Mouse (Mus musculus) liver, postnatal 0 days (tissue): ENCODE results near the gene Fam169a. TPM values are rescaled to one million over a fixed set of nuclear protein-coding genes. Genes with fewer than 3 reads are reported as not detected.
"Not testable (repeated sequence)": the region's sequence is repeated elsewhere in the genome, so short reads cannot be mapped to it uniquely, and the experiment has no call there.

Experiments
- ATAC-seq: fragments of 200-750 bp; cut with Nextera tagmentation; 2 replicates; pipeline ENCODE4 v1.8.0; 2017; ENCODE audit warnings: mild to moderate bottlenecking, moderate library complexity
- DNase-seq: peaks from one replicate; pipeline ENCODE4 v3.0.0-alpha.2; 2016
- H3K27ac ChIP-seq: fragments of 300-500 bp; sonication (generic); 2 replicates; pipeline ENCODE4 v1.5.1; 2014; ENCODE audit warnings: antibody characterized with exemption, moderate library complexity, mild to moderate bottlenecking, low read depth
- H3K27me3 ChIP-seq: fragments of 300-500 bp; sonication (generic); 2 replicates; pipeline ENCODE4 v1.6.1; 2014; ENCODE audit warnings: low read length, control low read depth, mixed read lengths; ENCODE audit not compliant: insufficient read depth
- H3K36me3 ChIP-seq: fragments of 300-500 bp; sonication (generic); replicated peaks from 2 replicates; pipeline ENCODE4 v1.6.1; 2014; ENCODE audit warnings: mild to moderate bottlenecking, control low read depth, low read length, moderate library complexity, mixed read lengths; ENCODE audit not compliant: insufficient read depth
- H3K4me1 ChIP-seq: fragments of 300-500 bp; sonication (generic); 2 replicates; pipeline ENCODE4 v1.6.1; 2014; ENCODE audit warnings: antibody characterized with exemption, mild to moderate bottlenecking, control low read depth; ENCODE audit not compliant: insufficient read depth
- H3K4me2 ChIP-seq: fragments of 300-500 bp; sonication (generic); 2 replicates; pipeline ENCODE4 v1.6.1; 2014; ENCODE audit warnings: low read depth, mild to moderate bottlenecking, low read length, moderate library complexity, mixed read lengths
- H3K4me3 ChIP-seq: fragments of 300-500 bp; sonication (generic); 2 replicates; pipeline ENCODE4 v1.5.1; 2014; ENCODE audit warnings: low read depth, low read length
- H3K9ac ChIP-seq: fragments of 300-500 bp; sonication (generic); replicated peaks from 2 replicates; pipeline ENCODE4 v1.6.1; 2014; ENCODE audit warnings: mild to moderate bottlenecking, moderate library complexity
- H3K9me3 ChIP-seq: fragments of 300-500 bp; sonication (generic); 2 replicates; pipeline ENCODE4 v1.6.1; 2016; ENCODE audit warnings: mild to moderate bottlenecking, control low read depth, low read length, mixed read lengths
- CTCF ChIP-seq: sonication (generic); IDR thresholded peaks from 2 replicates; pipeline ENCODE4 v1.5.1; 2016; ENCODE audit warnings: antibody characterized with exemption, low read depth
- EP300 ChIP-seq: IDR thresholded peaks from 2 replicates; pipeline ENCODE4 v1.6.1; 2016; ENCODE audit warnings: antibody characterized with exemption, low read depth, mild to moderate bottlenecking
- WGBS: fragments of 180-500 bp; shearing (Covaris S2); extraction: QIAGEN DNeasy Blood & Tissue Kit; methylation state at CpG from one replicate; pipeline ENCODE4 v1.1.7; 2014; ENCODE audit not compliant: insufficient replicate concordance; 5-methylcytosine and 5-hydroxymethylcytosine counted together
- polyA plus RNA-seq: library from polyadenylated mRNA; unstranded; fragments of >200 nt; fragmentation: Nextera tagmentation; extraction: Ambion mirVana; gene quantifications from 2 replicates; pipeline ENCODE4 v1.2.1, GENCODE M21; 2015

Gene Fam169a
- polyA plus RNA-seq, 1 experiment from 2014 or later, result 0.27 TPM

DNA sequence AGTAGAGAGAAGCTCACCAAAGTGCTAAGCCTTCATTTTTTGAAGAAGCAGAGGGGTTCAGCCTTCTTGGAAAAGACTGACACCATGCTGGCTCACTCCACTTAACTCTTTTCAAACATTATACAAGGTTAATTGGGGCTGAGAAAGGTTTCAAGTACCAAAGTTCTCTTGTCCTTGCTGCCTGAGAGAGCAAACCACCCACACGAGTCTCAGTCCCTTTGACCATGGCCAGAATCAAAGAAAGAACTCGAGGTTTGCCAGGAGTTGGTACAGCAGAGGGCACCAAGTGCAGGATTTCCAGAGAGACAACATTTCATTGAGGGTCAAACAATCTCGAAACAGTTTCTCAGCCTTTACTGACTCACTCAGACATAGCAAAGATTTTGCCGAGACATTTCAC is 42.0 kb downstream of the Fam169a start:
- H3K27me3 ChIP-seq, result no peaks in the 10 kb centered on the region
- H3K9ac ChIP-seq, result no peak overlapping the region
- H3K36me3 ChIP-seq, result no peaks in the 10 kb centered on the region
- WGBS, result 75% methylated on average over 4 of the region's 4 CpGs
- H3K4me3 ChIP-seq, result no peak overlapping the region
- no peak overlapping the region for H3K4me2 ChIP-seq
- no peak for TF ChIP-seq EP300
- TF ChIP-seq CTCF, result no peak
- ATAC-seq (no peak), DNase-seq (no peak)
- no peaks in the 10 kb centered on the region for H3K9me3 ChIP-seq
- no peaks in the 10 kb centered on the region for H3K4me1 ChIP-seq
- no peak overlapping the region for H3K27ac ChIP-seq

DNA sequence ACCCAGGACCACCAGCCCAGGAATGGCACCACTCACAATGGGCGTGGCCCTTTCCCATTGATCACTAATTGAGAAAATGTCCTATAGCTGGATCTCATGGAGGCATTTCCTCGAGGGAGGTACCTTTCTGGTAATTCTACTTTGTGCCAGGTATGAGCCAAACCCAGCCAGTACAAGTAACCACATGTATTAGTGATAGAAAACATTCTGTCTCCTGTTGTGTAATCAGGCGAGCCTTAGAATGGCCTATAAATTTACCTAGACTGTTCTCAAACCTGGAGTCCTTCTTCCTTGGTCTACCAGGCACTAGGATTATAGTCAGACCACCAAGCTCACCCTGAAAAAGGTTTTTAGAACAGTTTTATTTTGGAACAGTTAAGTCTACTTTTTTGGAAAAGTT is 54.3 kb downstream of the Fam169a start:
- TF ChIP-seq EP300 (no peak), CTCF (no peak)
- no peaks in the 10 kb centered on the region for H3K27me3 ChIP-seq
- WGBS, result 72% methylated on average over 3 of the region's 3 CpGs

GRCm38 (mm10) chr13:97129654-97130053 is 62.6 kb downstream of the Fam169a start:
- peaks cover 20% of the 10 kb centered on the region for H3K36me3 ChIP-seq
- not testable (repeated sequence) for H3K27me3 ChIP-seq, DNase-seq, ATAC-seq, H3K4me1 ChIP-seq, H3K4me3 ChIP-seq, H3K9ac ChIP-seq, H3K27ac ChIP-seq, H3K9me3 ChIP-seq, H3K4me2 ChIP-seq
- 78% methylated on average over 2 of the region's 4 CpGs for WGBS

More for the DNA sequence above, 54.3 kb downstream of the Fam169a start:
- Histone ChIP-seq H3K9me3 (no peaks in the 10 kb centered on the region), H3K4me1 (no peaks in the 10 kb centered on the region), H3K4me2 (no peak overlapping the region), H3K36me3 (no peaks in the 10 kb centered on the region), H3K9ac (no peak overlapping the region), H3K27ac (no peak overlapping the region), H3K4me3 (no peak overlapping the region)
- DNase-seq (no peak), ATAC-seq (no peak)

GRCm38 (mm10) chr13:97130413-97130812 is 63.3 kb downstream of the Fam169a start:
- not testable (repeated sequence) for H3K27ac ChIP-seq
- no CpG with 5 or more reads among the region's 2 CpGs for WGBS

DNA sequence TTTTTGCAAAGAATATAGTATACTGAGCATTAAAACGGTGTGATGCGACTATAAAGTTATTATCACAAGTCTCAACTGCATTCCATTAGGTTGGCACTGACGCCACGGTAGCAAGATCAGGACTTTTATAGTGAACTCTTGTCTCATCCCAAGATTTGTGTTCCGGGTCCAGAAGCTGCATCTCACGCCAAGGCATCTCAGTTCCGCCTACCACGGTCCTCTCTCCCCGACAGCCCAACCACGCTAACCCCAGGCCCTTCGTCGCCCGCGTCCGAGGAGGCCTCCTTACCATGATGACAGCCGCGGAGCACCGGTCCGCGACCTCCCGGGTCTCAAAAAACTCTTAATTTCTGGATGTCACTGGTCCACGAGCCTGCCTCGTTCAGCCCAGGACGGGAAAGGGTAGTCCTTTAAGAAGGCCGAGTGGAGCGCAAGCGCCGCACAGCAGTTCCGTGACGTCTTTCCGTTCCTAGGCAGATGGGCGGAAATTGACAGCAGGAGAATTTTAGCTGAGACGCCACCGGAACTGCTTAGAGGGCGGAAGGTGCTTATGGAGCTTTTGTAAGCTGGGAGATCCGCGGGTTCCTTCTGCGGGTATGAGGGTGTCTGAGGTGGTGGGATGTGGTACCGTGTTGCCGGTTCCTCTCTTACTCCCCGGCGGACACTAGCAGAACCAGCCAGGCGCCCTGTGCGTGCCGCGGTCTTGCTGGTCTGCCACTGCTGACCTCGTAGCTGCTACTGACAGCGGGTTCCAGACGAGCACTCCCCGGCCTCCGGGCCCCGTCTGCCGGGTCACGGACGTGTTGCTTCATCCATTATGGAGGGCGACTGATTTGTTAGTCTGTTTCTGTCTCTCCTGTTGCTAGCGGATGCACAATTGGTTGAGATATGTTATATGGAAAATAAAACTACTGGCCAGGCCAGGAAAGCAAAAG is 70.6 kb downstream of the Fam169a start, which contains the start of the genes Gfm2 and Nsa2:
Gene Gfm2 (plus strand): TSS at position 472 of the 935 bp plus-strand sequence.
Gene Nsa2 (minus strand): TSS at position 472 of the 935 bp plus-strand sequence.
- Histone ChIP-seq H3K27ac (peak within 1 kb of the TSS; percentile 96), H3K9me3 (no peaks in the 10 kb centered on the region), H3K4me3 (peak within 1 kb of the TSS; percentile 96), H3K27me3 (no peaks in the 10 kb centered on the region), H3K4me1 (peaks cover 6% of the 10 kb centered on the region), H3K9ac (peak within 1 kb of the TSS; percentile 95), H3K36me3 (peaks cover 15% of the 10 kb centered on the region), H3K4me2 (peak within 1 kb of the TSS; percentile 72)
- ATAC-seq, result peak; percentile 99
- TF ChIP-seq EP300 (peak; percentile 24; the same call in 1 of the 2 replicates), CTCF (no peak)
- DNase-seq, result peak; percentile 90
- under 1% methylated on average over 57 of the region's 57 CpGs for WGBS

More at GRCm38 (mm10) chr13:97130413-97130812, 63.3 kb downstream of the Fam169a start:
- H3K9ac ChIP-seq, DNase-seq, H3K4me1 ChIP-seq, H3K4me2 ChIP-seq, ATAC-seq, H3K4me3 ChIP-seq, H3K27me3 ChIP-seq, H3K9me3 ChIP-seq: not testable (repeated sequence)
- peaks cover 23% of the 10 kb centered on the region for H3K36me3 ChIP-seq

DNA sequence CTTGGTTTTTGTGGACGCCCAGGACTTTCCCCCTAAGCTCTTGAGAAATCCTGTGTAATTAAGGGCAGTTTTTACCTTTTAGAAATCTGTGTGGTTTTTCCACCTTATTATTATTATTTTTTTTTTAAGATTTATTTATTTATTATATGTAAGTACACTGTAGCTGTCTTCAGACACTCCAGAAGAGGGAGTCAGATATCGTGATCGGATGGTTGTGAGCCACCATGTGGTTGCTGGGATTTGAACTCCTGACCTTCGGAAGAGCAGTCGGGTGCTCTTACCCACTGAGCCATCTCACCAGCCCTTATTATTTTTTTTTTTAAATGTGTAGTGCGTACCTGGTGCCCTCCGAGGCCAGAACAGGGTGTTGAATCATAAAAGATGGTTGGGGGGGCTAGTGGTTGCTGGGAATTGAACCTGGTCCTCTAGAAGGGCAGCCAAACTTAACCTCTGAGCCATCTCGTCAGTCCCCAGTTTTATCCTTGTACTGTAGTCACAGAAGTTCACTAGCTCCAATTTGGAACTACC is 71.4 kb downstream of the Fam169a start:
- H3K4me3 ChIP-seq, result peak overlapping the region; percentile 96
- ATAC-seq, DNase-seq, H3K9me3 ChIP-seq, H3K4me1 ChIP-seq, H3K27me3 ChIP-seq: not testable (repeated sequence)
- H3K9ac ChIP-seq, result peak overlapping the region; percentile 95
- H3K27ac ChIP-seq, result peak overlapping the region; percentile 96
- H3K36me3 ChIP-seq, result peaks cover 15% of the 10 kb centered on the region
- 24% methylated on average over 8 of the region's 8 CpGs for WGBS
- H3K4me2 ChIP-seq, result peak overlapping the region; percentile 65
